Mouse (Mus musculus) B cell, adult 2 months (primary cell): ENCODE data around the gene Clint1.

Source experiments
- DNase-seq, 2 experiments: peaks; one replicate each; pipeline ENCODE4 v3.0.0; 2022

Gene Clint1

DNA sequence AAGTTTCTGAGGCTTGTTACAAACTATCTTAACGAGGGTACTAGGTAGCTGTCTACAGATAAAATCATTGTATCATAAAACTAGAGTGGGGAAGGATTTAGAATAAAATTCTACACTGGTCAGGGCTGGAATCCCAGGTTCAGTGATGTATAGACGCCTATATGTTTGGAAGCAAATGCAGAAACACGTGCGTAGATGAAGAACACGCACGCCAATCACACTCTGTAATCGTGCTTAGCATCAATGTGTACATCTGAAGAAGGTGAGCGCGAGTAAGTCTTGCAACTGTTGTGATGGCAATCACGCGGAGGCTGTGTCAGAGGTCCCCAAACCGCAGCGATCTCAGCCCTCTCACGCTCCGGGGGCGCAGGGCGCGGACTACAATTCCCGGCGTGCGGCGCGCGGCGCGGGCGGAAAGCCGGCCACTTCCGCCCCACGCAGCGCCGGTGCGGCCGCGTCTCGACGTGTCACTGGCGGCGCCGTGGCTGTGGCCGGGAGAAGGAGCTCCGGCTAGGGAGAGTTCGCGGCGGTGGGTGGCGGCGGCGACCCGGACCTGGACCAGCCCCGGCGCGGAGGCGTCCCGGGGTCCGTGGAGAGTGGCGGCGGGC, at the start of gene Clint1:
Gene Clint1 (plus strand): TSS at position 536 of the 608 bp plus-strand sequence.
- DNase-seq = peak; percentile 91 to 92

DNA sequence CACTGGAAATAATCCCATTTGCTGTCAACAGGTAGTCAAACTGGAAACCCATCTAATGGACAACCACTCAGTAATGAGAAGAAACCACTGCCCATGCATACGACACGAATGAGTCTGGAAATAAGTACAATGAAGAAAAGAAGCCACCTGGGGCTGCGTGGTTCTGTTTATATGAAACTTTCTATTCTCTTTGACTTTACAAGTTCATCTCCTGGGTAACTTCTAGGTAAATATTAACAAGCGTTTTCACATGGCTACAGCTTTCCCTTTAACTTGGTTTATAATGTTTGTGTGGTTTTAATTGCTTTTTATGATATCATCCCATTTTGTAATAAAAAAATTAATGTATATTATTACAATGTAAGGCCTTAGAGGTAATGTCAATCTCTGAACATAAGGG, 47.8 kb upstream of the Clint1 start:
- no peak for DNase-seq

DNA sequence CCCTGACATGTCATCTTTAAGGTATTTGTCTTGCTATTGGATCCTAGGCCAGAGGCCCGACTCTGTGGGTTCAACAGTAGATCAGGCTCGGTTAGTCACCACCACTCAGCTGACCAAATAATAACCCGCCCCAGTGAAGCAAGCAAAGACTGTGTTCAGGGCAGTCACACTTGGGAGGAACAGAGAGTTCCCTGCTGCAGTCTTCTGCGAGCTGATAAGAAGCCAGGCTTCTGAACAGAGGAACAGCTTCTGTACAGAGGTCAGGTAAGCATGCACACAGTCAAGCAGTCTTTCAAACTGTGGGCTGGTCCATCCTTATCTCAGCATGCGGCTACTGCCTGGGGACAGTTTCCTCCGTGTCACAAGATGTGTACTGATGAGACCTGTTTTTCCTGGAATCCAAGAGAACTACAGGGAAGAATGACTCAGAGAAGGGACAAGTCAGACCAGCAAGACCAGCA, 46.5 kb upstream of the Clint1 start:
- no peak for DNase-seq

DNA sequence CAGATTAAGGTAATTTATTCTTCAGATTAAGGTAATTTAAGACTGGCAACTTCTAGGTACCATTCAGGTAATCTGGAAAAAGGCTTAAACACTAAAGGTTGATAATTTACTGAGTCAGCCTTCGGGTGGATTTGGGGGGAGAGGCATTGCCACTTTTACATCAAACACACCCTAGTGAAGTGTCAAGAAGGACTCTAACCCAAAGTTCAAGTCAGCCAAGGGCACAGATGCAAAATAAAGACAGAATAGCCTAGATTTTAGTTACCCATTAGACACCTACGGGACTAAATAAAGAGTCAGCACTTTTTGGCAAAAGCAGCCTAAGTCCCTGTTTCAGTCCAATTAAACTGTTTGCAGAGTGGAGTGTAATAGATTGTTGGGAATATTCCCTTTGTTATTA, 46.0 kb upstream of the Clint1 start:
- no peak for DNase-seq

DNA sequence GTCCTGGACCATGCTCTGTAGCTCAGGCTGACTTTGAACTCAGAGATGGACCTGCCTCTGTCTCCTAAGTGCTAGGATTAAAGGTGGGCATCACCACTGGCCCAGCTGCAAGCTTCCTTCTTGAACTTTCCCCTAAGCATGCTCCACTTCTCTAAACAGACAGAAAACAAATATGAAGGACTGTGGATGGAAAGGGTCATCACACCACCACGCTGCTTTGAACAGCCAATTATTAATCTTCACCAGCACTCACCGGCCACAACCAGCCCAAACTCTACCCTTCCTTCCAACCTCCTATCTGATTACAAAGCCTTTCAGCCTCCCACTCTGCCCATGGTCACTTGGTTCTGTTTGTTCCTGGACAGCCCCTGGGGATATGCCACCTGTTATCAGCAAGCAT, 45.6 kb upstream of the Clint1 start:
- DNase-seq = no peak

DNA sequence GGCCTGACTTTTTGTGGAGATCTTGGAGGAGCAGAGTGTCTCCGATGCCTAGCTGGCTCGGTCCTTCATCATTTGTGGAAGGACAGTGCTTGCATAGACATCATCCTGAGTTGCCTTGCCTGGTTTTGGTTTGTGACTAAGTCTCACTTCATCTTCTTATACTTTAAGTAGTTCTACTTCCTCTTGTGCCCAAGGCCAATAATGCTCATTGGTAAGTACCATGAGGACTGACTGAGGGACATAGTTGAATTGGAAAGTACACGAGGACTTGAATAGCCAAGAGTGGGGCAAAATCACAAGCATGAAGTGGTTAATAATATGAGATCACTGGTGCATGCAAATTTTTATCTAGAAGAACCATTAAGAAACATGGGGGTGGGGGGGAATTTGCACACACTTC, 45.0 kb upstream of the Clint1 start:
- no peak for DNase-seq

DNA sequence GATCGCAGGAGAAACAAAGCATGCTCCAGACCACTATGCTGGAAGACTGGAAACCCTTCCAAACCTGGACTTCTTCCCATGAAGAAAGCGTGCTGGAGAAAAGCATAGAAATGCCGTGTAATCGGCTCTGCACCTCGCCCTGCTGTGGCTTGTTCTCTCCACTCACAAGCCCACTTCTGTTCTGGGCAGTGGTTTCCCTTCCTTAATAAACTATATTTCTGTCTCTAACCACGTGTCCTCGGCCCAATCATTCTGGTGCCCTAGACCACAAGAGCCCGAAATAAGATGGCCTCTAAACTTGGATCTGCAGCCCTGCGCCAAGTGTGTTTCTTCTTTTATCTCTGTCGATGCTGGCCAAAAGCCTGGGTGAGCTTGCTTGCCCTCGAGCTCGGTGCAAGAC, 44.0 kb upstream of the Clint1 start:
- DNase-seq = no peak

DNA sequence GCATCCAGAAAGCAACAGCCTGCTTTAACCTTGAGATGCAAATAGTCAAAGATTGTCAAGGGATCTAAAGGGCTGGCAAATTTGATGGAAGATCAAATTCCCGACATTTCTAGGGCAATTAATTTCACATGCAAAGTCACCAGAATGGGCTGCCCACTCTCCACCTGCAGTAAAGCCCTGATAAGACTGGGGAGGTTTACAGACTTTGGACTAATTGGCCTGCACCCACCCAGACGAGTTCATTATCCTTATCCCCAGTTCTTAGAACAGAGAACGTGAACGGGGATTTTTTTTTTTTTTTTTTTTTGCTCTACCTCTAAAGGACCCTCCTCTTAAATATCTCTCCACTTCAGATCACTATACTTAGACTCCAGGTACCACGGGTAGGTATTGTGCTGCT, 42.4 kb upstream of the Clint1 start:
- no peak for DNase-seq

DNA sequence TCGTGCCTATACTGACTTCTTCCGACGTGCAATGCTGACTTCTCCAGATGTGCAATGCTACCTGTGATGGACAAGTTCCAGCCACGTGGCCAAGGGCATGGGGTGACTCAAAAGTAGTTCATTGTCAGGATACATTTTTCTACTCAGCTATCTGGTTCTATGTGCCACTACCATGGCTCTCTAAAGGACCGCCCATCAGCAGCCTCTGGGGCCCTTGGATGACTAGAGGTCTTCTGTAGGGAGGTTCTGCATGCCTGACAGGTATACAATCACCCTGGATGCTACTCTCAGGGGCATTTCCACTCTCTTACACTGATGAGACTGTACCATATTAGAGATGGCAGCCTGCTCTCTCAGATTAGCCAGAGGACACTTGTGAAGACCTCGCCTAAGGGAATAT, 41.8 kb upstream of the Clint1 start:
- DNase-seq = no peak

DNA sequence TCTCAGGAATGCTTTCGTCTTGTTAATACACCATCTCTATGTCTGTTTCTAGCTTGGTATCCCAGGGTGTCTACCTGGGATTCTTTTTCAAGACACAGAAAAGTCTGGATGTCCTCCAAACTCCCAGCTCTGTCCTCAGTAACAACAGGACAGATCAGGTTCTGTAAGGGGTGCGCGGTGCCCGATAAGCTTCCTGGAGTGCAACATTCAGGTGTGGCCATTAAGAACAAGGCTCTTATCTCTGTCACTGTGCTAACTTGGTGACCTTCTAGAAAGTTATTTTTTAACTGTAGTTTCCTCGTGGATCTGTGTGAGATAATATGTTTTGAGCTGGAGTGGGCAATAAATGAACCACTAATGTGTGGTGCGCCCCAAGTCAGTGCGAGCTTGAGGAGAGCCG, 41.0 kb upstream of the Clint1 start:
- DNase-seq = no peak

DNA sequence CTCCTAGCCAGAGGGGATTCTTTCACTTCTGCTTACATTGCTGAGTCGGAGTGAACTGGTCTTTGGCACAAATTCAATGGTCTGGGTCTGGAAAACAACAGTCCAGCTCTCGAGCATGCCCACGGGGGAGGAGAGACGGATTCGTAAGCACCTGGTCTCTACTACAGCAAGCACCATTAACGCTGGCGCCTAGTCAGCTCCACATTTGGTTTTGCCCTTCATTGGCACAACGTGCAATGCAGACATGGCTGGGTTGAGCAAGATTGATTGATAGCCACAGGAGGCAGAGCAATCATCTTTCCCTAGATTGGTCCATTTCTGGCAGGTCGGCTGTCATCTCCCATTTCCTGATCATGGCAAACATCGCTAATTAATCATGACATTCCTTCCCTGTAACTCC, 36.2 kb upstream of the Clint1 start:
- DNase-seq = no peak

DNA sequence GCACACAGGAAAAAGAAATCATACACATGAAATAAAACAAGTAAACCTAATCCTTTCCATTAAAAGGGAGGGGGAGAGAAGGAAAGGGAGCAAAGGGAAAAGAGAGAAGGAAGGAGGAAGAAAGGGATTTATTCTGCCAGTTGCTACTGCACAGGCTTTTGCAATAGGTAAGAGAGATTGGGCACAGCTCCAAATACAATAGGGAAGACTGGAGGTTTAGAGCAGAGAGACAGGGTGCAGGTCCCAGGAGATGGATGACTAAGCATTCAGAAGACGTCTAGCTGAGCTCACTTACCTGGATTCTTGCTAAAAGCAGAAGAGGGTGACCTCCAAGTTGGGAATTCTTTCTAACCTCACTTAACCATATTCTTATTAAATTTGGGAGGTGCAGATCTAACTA, 35.1 kb upstream of the Clint1 start:
- DNase-seq = no peak

DNA sequence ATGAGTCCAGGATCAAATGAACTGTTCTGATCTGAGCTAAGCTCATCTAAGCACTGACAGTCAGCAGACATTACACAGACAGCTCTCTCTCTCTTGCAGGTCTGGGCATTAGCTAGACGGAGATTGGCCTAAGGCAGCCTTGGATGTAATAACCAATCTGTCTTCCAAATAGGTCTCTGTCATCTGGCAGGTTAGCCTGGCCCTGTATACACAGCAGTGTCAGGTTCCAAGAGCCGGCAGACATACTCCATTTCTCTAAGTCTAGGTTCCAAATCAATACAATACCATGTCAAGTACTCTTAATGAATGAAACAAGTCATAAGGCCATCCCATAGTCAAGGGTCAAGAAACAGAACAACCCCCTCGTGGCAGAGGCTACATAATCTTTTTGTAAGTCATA, 33.9 kb upstream of the Clint1 start:
- no peak for DNase-seq

DNA sequence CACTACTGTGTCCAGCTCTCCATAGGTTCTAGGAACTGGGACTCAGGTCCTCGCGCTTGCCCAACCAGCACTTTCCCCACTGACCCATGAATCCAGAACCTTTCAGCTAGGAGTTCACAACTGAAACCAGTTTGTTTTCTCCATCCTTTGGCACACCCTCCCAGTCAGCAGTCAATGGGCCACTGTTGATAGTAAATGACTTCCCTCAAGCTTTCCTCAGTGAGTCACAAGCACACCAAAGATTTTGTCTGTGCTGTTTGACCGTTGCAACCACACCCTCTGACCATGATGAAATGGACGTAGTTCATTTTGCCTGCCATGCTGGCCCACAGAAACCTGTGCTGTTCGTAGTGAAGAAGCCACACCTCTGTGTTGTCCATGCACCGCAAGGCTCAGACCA, 30.9 kb upstream of the Clint1 start:
- DNase-seq = no peak

DNA sequence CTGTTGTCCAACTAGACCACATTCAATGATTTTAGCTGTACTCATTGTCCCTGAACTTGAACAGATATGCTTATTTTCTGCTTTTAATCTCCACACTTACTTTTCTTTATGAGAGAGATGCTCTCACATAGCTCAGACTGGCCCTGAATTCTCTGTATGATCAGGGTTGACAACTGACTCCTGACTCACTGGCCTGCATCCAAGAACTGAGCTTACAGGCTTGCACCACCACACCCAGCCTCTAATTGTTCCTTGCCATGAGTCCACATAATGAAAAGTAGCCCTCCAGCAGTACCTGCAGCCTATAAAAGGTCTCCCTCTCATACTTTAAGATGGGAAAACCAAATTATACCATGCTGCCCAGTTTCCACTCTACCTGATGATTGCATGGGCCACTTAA, 21.7 kb upstream of the Clint1 start:
- DNase-seq = no peak

DNA sequence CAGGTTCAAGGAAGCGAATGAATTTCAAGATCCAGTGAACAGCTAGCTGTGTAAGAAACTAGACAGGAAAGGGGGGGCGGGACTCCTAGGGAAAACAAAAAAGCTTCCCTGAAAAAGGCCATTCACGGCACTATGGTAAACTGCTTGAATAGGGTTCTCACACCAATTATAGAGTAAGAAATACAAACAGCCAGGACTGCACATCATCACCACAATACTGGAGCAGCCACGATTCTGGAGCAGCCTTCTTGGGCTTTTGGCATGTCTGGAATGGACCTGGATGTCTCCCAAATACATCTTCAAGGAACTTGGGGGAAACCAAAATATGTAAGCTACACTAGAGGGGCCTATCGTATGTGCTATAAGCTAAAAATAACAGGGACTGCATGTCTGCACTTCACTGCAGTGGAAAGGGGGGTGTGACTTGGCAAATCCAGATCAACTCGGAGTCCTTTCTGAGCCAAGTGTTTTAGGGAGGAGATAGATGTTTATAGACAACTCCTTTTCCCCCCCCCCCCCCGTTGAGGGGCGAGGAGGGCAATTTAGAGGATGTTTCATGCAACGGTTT, 21.0 kb upstream of the Clint1 start:
- no peak for DNase-seq

DNA sequence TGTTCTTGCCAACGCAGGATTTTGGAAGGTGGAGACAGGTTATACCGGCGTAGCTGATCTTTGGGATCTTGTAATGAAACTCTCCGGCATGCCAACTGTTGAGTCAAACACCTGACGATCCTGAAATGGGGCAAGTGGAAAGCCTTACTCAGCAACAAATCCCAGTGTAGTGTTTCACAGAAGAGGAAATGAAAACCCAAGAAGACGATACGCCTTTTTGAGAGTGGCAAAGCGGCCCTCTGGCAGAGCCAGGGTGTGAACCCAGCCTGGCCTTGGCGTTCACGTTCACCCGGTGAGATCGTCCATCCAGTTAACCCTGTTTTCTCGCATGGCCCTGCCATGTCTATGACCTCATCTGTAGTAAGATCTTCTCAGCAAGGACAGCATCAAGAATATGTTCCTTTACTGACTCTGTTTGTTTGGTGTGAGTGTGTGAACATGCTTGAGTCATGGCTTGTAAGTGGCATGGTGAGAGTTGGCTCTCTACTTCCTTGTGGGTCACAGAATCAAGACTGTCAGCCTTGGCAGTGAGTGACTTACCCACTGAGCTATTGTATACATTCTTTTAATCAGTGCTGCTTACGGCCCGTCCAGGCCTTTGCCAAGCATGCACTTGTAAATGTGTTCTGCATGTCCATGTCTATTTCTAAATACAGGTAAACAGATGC, 20.2 kb upstream of the Clint1 start:
- DNase-seq = no peak

DNA sequence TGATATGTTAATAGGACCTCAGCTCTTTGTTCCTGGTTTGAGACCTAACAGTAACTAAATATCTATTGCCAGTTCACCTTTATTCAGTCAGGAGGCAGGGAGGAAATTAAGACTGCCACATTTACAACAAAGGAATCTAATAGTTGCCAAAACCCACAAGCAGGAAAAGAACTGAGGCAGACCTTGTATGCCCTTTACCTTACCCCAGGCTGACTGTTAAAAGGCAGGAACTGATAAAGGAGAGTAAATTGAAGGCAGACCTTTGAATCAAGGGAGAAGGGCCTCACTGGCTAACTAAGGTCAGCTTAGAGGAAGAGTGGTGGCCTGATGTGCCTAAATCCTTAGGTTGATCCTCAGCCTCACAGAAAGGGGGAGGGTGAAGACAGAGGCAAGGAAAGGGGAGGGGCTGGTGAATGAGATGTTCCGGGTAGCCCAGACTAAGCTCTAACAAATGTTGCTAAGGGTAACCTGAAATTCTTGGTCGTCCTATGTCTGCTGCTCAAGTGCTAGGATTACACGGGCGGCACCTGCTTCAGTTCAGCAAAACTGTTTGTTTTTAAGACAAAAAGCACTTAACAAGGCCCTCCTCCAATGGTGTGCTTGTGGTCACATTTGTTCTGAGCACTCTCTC, 16.1 kb upstream of the Clint1 start:
- no peak for DNase-seq

DNA sequence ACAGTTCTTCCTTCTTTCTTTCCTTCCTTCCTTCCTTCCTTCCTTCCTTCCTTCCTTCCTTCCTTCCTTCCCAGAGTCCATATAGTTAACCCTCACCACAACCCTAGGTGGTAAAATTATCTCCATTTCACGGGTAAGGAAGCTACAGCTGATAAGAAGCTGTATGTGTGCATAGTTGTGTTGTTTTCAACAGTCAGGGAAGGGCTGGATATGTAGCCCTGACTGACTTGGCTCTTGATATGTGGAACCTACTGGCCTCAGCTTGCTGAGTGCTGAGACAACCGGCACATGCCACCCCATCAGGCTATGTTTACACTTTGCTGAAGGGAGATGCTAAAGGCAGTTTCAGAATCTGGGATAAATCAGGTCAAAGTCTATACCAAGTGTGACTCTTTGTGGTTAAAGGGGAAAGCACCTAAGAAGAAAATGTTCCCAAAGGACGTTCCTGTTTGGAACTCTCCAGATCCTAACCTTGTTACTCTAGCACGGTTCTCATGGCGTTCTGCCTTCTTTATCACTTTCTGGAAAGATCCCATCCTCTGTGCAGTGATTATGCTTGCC, 14.5 kb upstream of the Clint1 start:
- no peak for DNase-seq

DNA sequence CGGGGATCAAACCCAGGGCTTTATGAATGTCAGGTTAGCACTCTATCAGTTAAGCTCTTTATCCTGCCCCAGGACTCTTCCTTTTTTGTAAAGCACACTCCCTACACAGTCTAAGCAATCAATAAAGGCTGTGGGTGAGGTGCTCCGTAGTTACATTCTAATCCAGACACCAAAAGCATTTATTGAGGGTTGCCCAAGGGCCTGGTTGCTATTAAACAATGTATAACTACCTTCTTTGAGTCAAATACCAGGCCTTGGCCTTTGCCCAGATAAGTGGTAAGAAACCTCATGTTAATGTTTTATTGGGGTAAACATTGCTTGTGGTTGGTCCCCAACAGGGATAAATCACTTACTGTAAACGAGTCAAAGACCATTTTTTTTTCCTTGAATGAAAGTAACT, 13.4 kb upstream of the Clint1 start:
- DNase-seq = no peak

DNA sequence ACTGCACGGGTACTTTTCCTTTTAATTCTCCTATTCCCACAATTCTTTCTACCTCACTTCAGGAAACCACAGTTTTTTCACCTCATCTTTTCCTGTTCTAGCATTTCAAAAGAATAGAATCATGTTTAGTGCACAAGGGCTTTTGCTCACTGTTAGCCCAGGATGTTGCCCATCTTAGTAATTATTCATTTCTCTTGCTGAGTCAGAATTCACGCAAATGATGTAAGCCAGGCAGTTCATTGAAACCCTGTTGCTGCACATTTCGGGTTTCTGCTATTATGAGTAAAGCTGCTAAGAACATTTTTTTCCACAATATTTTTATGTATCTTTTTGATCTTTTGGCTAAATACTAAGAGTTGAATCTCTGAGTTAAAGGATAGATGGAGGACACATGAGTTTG, 11.5 kb upstream of the Clint1 start:
- DNase-seq = no peak

DNA sequence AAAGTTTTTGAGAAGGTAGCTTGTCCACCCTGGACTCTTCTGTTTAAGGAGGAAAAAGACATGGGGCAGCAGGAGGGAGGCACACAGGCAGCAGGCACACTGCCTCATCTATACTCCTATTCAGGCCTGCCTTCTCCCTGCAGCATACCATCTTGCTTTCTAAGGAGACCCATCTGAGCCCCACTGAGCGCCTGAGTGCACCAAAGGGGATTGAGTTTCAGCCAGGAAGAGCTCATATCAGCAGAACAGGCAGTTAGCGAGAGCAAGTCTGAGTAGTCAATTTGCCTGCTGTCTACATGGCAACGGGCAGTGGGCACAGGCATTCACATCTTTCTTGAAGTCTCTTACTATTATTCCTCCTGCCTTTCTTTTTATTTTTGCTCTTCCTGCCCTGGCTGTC, 5.8 kb upstream of the Clint1 start:
- no peak for DNase-seq

DNA sequence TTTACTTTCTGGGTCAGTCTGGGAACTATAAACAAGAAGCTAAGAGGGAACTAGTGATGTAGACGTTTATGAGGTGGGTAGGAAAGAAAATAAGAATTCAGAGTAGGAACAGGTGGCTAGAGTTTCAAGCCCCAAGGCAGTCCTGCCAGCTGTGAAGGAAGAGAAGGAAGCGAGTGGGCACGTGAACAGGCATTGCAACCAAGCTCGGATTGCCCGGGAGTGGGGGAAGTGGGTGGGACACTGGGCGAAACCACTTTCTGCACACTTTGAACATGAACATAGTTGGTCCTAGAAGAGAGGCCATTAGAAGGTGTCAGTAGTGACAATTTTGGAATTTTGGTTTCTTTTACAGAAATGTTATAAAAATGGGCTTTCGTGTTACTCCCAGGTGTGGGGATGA, 4.3 kb upstream of the Clint1 start:
- DNase-seq = peak; percentile 15 to 28

DNA sequence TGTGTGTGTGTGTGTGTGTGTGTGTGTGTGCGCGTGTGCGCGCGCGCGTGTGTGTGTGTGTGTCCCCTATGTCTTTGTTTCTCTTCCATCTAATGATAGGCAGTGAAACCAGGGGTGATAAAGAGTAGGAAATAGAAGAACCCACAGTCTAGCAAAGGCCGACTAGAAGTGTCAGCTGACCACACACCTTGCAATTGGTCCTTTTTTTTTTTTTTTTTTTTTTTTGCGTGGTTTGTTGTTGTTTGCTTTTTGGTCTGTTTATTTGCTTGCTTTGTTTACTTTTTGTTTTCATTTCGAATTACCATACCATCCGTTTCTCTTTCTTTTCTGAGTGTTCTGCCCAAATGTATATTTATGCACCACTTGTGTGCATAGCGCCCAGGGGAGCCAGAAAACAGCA, 3.6 kb upstream of the Clint1 start:
- no peak for DNase-seq
